Mouse (Mus musculus) forebrain, postnatal 0 days (tissue): Measurements from ENCODE around the gene Myo18a. TPM values are rescaled to one million over a fixed set of nuclear protein-coding genes. Genes with fewer than 3 reads are reported as not detected.

Source experiments
- ATAC-seq: fragments of 200-750 bp; cut with Nextera tagmentation; 2 replicates; pipeline ENCODE4 v1.8.0; 2017; ENCODE audit warnings: mild to moderate bottlenecking, moderate library complexity
- DNase-seq: peaks from one replicate; pipeline ENCODE4 v3.0.0-alpha.2; 2015
- H3K27ac ChIP-seq: fragments of 300-500 bp; sonication (generic); 2 replicates; pipeline ENCODE4 v1.5.1; 2014; ENCODE audit warnings: low read depth, mild to moderate bottlenecking, antibody characterized with exemption, low read length, moderate library complexity, mixed read lengths
- H3K27me3 ChIP-seq: fragments of 300-500 bp; sonication (generic); 2 replicates; pipeline ENCODE4 v1.6.1; 2014; ENCODE audit warnings: mild to moderate bottlenecking, low read length, mixed read lengths; ENCODE audit not compliant: insufficient read depth
- H3K36me3 ChIP-seq: fragments of 300-500 bp; sonication (generic); 2 replicates; pipeline ENCODE4 v1.6.1; 2014; ENCODE audit warnings: mild to moderate bottlenecking, moderate library complexity; ENCODE audit not compliant: insufficient read depth
- H3K4me1 ChIP-seq: fragments of 300-500 bp; sonication (generic); 2 replicates; pipeline ENCODE4 v1.6.1; 2014; ENCODE audit warnings: antibody characterized with exemption; ENCODE audit not compliant: insufficient read depth
- H3K4me2 ChIP-seq: fragments of 300-500 bp; sonication (generic); 2 replicates; pipeline ENCODE4 v1.6.1; 2014; ENCODE audit warnings: low read depth, mild to moderate bottlenecking, moderate library complexity
- H3K4me3 ChIP-seq: fragments of 300-500 bp; sonication (generic); 2 replicates; pipeline ENCODE4 v1.5.1; 2014; ENCODE audit warnings: low read depth, low read length, mixed read lengths
- H3K9ac ChIP-seq: fragments of 300-500 bp; sonication (generic); 2 replicates; pipeline ENCODE4 v1.6.1; 2014; ENCODE audit warnings: mild to moderate bottlenecking
- H3K9me3 ChIP-seq: fragments of 300-500 bp; sonication (generic); 2 replicates; pipeline ENCODE4 v1.6.1; 2016; ENCODE audit warnings: low read length
- CTCF ChIP-seq: sonication (generic); IDR thresholded peaks from 2 replicates; pipeline ENCODE4 v1.5.1; 2016; ENCODE audit warnings: antibody characterized with exemption, control low read depth, low read depth
- WGBS: fragments of 180-500 bp; shearing (Covaris S2); extraction: QIAGEN DNeasy Blood & Tissue Kit; methylation state at CpG from one replicate; pipeline ENCODE4 v1.1.7; 2014; 5-methylcytosine and 5-hydroxymethylcytosine counted together
- polyA plus RNA-seq: library from polyadenylated mRNA; unstranded; fragments of >200 nt; fragmentation: Nextera tagmentation; extraction: Ambion mirVana; gene quantifications from 2 replicates; pipeline ENCODE4 v1.2.1, GENCODE M21; 2015
- total RNA-seq: library from RNA; depleted of rRNA; stranded (reverse); fragments of >200 nt; gene quantifications from 2 replicates; pipeline ENCODE4 v1.2.3, GENCODE M21; 2014

The Myo18a gene
- total and polyA plus RNA-seq, 2 experiments from 2014 or later: 33.8 to 85.2 TPM

- H3K4me3 ChIP-seq: no peak overlapping the region
- H3K27me3 ChIP-seq: no peaks in the 10 kb centered on the region
- no peak for ATAC-seq
- no peak for TF ChIP-seq CTCF
- H3K4me2 ChIP-seq: no peak overlapping the region
- peaks cover 27% of the 10 kb centered on the region for H3K4me1 ChIP-seq
- 29% methylated on average over 8 of the region's 8 CpGs for WGBS
- H3K36me3 ChIP-seq: no peaks in the 10 kb centered on the region
- no peak overlapping the region for H3K9ac ChIP-seq
- H3K9me3 ChIP-seq: no peaks in the 10 kb centered on the region
- H3K27ac ChIP-seq: no peak overlapping the region
- DNase-seq: no peak
Observed at GRCm38 (mm10) chr11:77885246-77885575, 122.2 kb downstream of the Myo18a start.

GRCm38 (mm10) chr11:77887373-77887960 is 124.4 kb downstream of the Myo18a start:
- WGBS: 19% methylated on average over 17 of the region's 17 CpGs
- Histone ChIP-seq H3K27me3 (no peaks in the 10 kb centered on the region), H3K4me2 (0 out of 2 replicates have a peak overlapping the region, but pooled peaks have one; percentile 8), H3K9ac (peak overlapping the region; percentile 28), H3K27ac (peak overlapping the region; percentile 81), H3K4me1 (peaks cover 29% of the 10 kb centered on the region), H3K36me3 (no peaks in the 10 kb centered on the region), H3K9me3 (no peaks in the 10 kb centered on the region), H3K4me3 (no peak overlapping the region)
- ATAC-seq: peak; percentile 83
- TF ChIP-seq CTCF: no peak
- DNase-seq: no peak

GRCm38 (mm10) chr11:77888846-77889245 is 125.8 kb downstream of the Myo18a start:
- WGBS: 87% methylated on average over 5 of the region's 5 CpGs

GRCm38 (mm10) chr11:77889484-77889883 is 126.4 kb downstream of the Myo18a start:
- no peak for TF ChIP-seq CTCF
- H3K4me3 ChIP-seq: no peak overlapping the region
- no peaks in the 10 kb centered on the region for H3K36me3 ChIP-seq
- DNase-seq (no peak), ATAC-seq (no peak)
- H3K4me2 ChIP-seq: no peak overlapping the region
- H3K27ac ChIP-seq: no peak overlapping the region
- H3K27me3 ChIP-seq: no peaks in the 10 kb centered on the region
- no peaks in the 10 kb centered on the region for H3K9me3 ChIP-seq
- 30% methylated on average over 1 of the region's 2 CpGs for WGBS
- H3K4me1 ChIP-seq: peaks cover 45% of the 10 kb centered on the region
- H3K9ac ChIP-seq: no peak overlapping the region

More at GRCm38 (mm10) chr11:77888846-77889245, 125.8 kb downstream of the Myo18a start:
- ATAC-seq (no peak), DNase-seq (no peak)
- no peaks in the 10 kb centered on the region for H3K9me3 ChIP-seq
- no peaks in the 10 kb centered on the region for H3K27me3 ChIP-seq
- H3K27ac ChIP-seq: peak overlapping the region; percentile 29
- H3K36me3 ChIP-seq: no peaks in the 10 kb centered on the region
- H3K4me3 ChIP-seq: no peak overlapping the region
- H3K4me1 ChIP-seq: peaks cover 40% of the 10 kb centered on the region
- no peak overlapping the region for H3K4me2 ChIP-seq
- no peak for TF ChIP-seq CTCF
- H3K9ac ChIP-seq: no peak overlapping the region

GRCm38 (mm10) chr11:77890648-77891258 is 127.7 kb downstream of the Myo18a start:
- no peak overlapping the region for H3K4me2 ChIP-seq
- DNase-seq (no peak), ATAC-seq (no peak)
- no peaks in the 10 kb centered on the region for H3K27me3 ChIP-seq
- no peak overlapping the region for H3K4me3 ChIP-seq
- WGBS: 30% methylated on average over 2 of the region's 2 CpGs
- TF ChIP-seq CTCF: no peak
- H3K4me1 ChIP-seq: peaks cover 50% of the 10 kb centered on the region
- H3K9me3 ChIP-seq: no peaks in the 10 kb centered on the region
- no peaks in the 10 kb centered on the region for H3K36me3 ChIP-seq
- H3K9ac ChIP-seq: no peak overlapping the region
- H3K27ac ChIP-seq: peak overlapping the region; percentile 35; the same call in 1 of the 2 replicates

GRCm38 (mm10) chr11:77892883-77893282 is 129.8 kb downstream of the Myo18a start:
- Histone ChIP-seq H3K4me1 (peaks cover 51% of the 10 kb centered on the region), H3K4me2 (0 out of 2 replicates have a peak overlapping the region, but pooled peaks have one; percentile 8), H3K27ac (peak overlapping the region; percentile 90), H3K4me3 (no peak overlapping the region), H3K9me3 (no peaks in the 10 kb centered on the region), H3K27me3 (no peaks in the 10 kb centered on the region), H3K9ac (no peak overlapping the region), H3K36me3 (no peaks in the 10 kb centered on the region)
- TF ChIP-seq CTCF: no peak
- DNase-seq (no peak), ATAC-seq (peak; percentile 36; the same call in 1 of the 2 replicates)
- WGBS: 11% methylated on average over 5 of the region's 5 CpGs

- ATAC-seq (no peak), DNase-seq (no peak)
- H3K27me3 ChIP-seq: no peaks in the 10 kb centered on the region
- 16% methylated on average over 6 of the region's 6 CpGs for WGBS
- no peaks in the 10 kb centered on the region for H3K9me3 ChIP-seq
- H3K27ac ChIP-seq: peak overlapping the region; percentile 90
- peaks cover 51% of the 10 kb centered on the region for H3K4me1 ChIP-seq
- TF ChIP-seq CTCF: no peak
- peak overlapping the region; percentile 6; the same call in 1 of the 2 replicates for H3K4me2 ChIP-seq
- H3K4me3 ChIP-seq: no peak overlapping the region
- no peaks in the 10 kb centered on the region for H3K36me3 ChIP-seq
- H3K9ac ChIP-seq: no peak overlapping the region
Observed at GRCm38 (mm10) chr11:77893283-77893682, 130.2 kb downstream of the Myo18a start.
